Mouse (Mus musculus): Measurements from ENCODE around the gene Gorab.

- TF ChIP-seq CTCF (IDR thresholded peaks at IDR 0.05) (no peak), EP300 (IDR thresholded peaks at IDR 0.05) (peak; percentile 45; the same call in 1 of the 2 replicates)
Measured at GRCm38 (mm10) chr1:163380072-163380471, 23.4 kb downstream of the Gorab start.
